Mouse (Mus musculus): Measurements from ENCODE around the gene Wnk2.

GRCm38 (mm10) chr13:49085211-49085610 lies 62.6 kb downstream of the Wnk2 start:
- TF ChIP-seq CTCF (IDR thresholded peaks at IDR 0.05) (no peak), EP300 (IDR thresholded peaks at IDR 0.05) (no peak)

Measured in lung, postnatal 0 days (tissue).